Mouse (Mus musculus) kidney, adult 10 weeks (tissue): ENCODE results near the gene Isg20. TPM values are rescaled to one million over a fixed set of nuclear protein-coding genes. Genes with fewer than 3 reads are reported as not detected.

ENCODE experiments used
- polyA plus RNA-seq: library from polyadenylated mRNA; stranded (reverse); fragments of 350-450 nt; fragmentation: Illumina TruSeq; extraction: RNeasy Lipid Tissue Mini Kit (QIAGEN cat#74804); gene quantifications from one replicate; pipeline ENCODE4 v1.2.3, GENCODE M21; 2014; ENCODE audit warnings: low read depth, low replicate concordance

Gene Isg20
- 1.7 TPM for polyA plus RNA-seq

DNA sequence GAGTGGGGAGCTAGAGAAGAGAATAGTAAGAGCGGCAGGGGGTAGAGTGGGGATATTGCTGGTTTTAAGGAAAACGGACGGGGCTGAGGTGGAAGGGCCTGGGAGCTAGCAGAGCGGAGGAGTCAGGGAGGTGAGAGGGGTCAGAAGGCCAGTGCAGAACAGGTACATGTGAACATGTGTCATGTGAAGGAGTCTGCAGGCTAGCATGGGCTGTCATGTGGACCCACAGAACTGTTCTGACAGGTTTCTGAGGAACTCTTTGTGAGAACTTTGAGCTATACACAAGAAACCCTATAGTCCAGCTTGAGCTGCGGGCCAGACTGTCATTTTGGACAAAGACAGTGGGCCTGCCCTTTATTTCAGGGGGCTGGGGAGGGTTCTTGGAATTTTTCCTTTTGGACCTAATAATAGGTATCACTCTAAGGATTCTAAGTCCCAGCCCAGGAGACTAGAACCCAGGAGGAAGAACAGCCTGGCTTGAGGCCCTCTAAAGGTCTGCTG, at the start of gene Isg20:
TSS of gene Isg20 (plus strand) at position 451 of the 501 bp plus-strand sequence.

GRCm38 (mm10) chr7:78895653-78896333, 17.4 kb upstream of the Isg20 start, which contains the start of gene Aen:
TSS of gene Aen (plus strand) at chr7:78895854.

Other genes starting within 250 kb of the Isg20 start
- gene Ntrk3, start 175.4 kb upstream of the Isg20 start, polyA plus RNA-seq = 5.5 TPM
- gene Mrps11, start 130.3 kb upstream of the Isg20 start, polyA plus RNA-seq = 2.3 TPM
- gene Mrpl46, start 129.9 kb upstream of the Isg20 start, polyA plus RNA-seq = 14.4 TPM
- gene Det1, start 66.2 kb upstream of the Isg20 start, polyA plus RNA-seq = 3.0 TPM
- gene Aen, start 17.6 kb upstream of the Isg20 start, polyA plus RNA-seq = 9.9 TPM
- not detected for gene Acan, start 140.1 kb downstream of the Isg20 start, polyA plus RNA-seq
- gene Hapln3, start 217.6 kb downstream of the Isg20 start, polyA plus RNA-seq = not detected
- gene Mfge8, start 235.6 kb downstream of the Isg20 start, polyA plus RNA-seq = 2.1 TPM